Mouse (Mus musculus): ENCODE results near the gene Adgrl3.

DNA sequence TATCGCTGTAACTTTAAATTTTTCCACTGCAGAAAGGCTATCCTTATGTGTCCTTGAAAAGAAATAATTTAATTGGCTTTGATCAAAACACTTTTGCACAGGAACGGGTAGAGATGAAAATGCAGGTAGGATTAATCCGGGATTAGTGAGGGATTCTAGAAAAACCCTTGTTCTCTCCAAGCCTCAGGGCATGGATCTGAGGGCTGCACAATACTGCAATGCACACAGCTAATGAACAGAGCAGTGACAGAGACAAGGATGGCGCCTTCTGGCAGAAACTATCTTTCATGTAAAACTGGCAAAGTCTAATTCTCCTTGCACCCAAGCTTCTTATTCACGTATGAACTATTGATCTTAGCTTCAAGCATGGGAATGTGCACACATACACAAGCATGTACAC, 791.0 kb downstream of the Adgrl3 start:
- TF ChIP-seq CTCF (IDR thresholded peaks at IDR 0.05; ENCODE audit: low read depth) (no peak), EP300 (IDR thresholded peaks at IDR 0.05; ENCODE audit: low read depth) (no peak)

Measured in heart, postnatal 0 days (tissue).